Mouse (Mus musculus): ENCODE data around the gene Jade3. TPM values are rescaled to one million over a fixed set of nuclear protein-coding genes. Genes with fewer than 3 reads are reported as not detected.

The Jade3 gene
- total RNA-seq, 2 experiments from 2014 or later, result 7.0 to 8.3 TPM

GRCm38 (mm10) chrX:20532621-20533020 lies 107.1 kb downstream of the Jade3 start:
- intact Hi-C loops (cut with DNase I), result no loop called here
- DNase-seq (ENCODE audit: low spot score in 2 of 2), result no peak

- no peak for DNase-seq (ENCODE audit: low spot score in 2 of 2)
- intact Hi-C loops (cut with DNase I), result no loop called here
Observed at GRCm38 (mm10) chrX:20543867-20544266, 118.4 kb downstream of the Jade3 start.

- no peak for DNase-seq (ENCODE audit: low spot score in 2 of 2)
- intact Hi-C loops (cut with DNase I), result no loop called here
Observed at GRCm38 (mm10) chrX:20547609-20548008, 122.1 kb downstream of the Jade3 start.

GRCm38 (mm10) chrX:20548011-20548879 lies 122.8 kb downstream of the Jade3 start:
- DNase-seq (ENCODE audit: low spot score in 2 of 2), result peak; percentile 2 to 3
- intact Hi-C loops (cut with DNase I), result no loop called here

GRCm38 (mm10) chrX:20548880-20549440 lies 123.5 kb downstream of the Jade3 start:
- no peak for DNase-seq (ENCODE audit: low spot score in 2 of 2)
- intact Hi-C loops (cut with DNase I), result no loop called here

GRCm38 (mm10) chrX:20549532-20549931 lies 124.0 kb downstream of the Jade3 start, which contains the start of gene Rgn:
TSS of gene Rgn (plus strand) at chrX:20549787.
- intact Hi-C loops (cut with DNase I), result no loop called here

GRCm38 (mm10) chrX:20552199-20552598 lies 126.7 kb downstream of the Jade3 start:
- DNase-seq (ENCODE audit: low spot score in 2 of 2), result no peak
- intact Hi-C loops (cut with DNase I), result no loop called here

More at GRCm38 (mm10) chrX:20549532-20549931, 124.0 kb downstream of the Jade3 start, which contains the start of gene Rgn:
- DNase-seq (ENCODE audit: low spot score in 2 of 2), result no peak

- intact Hi-C loops (cut with DNase I), result loop anchor here (10.0 kb wide), 1 partner anchor 537 kb away; no protein-coding TSS in a partner anchor
- DNase-seq (ENCODE audit: low spot score in 2 of 2), result no peak
Observed at GRCm38 (mm10) chrX:20561846-20562245, 136.4 kb downstream of the Jade3 start.

GRCm38 (mm10) chrX:20563941-20564340 lies 138.5 kb downstream of the Jade3 start:
- intact Hi-C loops (cut with DNase I), result loop anchor here (10.0 kb wide), 1 partner anchor 539 kb away; no protein-coding TSS in a partner anchor
- no peak for DNase-seq (ENCODE audit: low spot score in 2 of 2)

Other genes with a start within 250 kb of the Jade3 start
- 10 to 100 TPM; 57.1 to 60.3 TPM for gene Slc9a7, start 133.9 kb upstream of the Jade3 start, total RNA-seq (2021)
- gene Rp2, start 61.2 kb upstream of the Jade3 start, total RNA-seq (2021), result 10 to 100 TPM; 15.1 to 15.9 TPM
- gene Rgn, start 124.1 kb downstream of the Jade3 start, total RNA-seq (2021), result under 1 TPM in 1 of 2 experiments, not detected in 1; 0.23 TPM
- gene Rbm10, start 191.8 kb downstream of the Jade3 start, total RNA-seq (2021), result 10 to 100 TPM; 45.5 to 48.6 TPM
- gene Ndufb11, start 191.9 kb downstream of the Jade3 start, total RNA-seq (2021), result 100 to 1,000 TPM; 148 to 158 TPM
- gene Uba1, start 232.6 kb downstream of the Jade3 start, total RNA-seq (2021), result 100 to 1,000 TPM; 338 to 343 TPM

Measured in left cerebral cortex, postnatal 25 days (tissue).